Mouse (Mus musculus): ENCODE measurements around the gene Zfp422.
A peak's percentile ranks its signal among the peaks of the same experiment; 100 is the strongest.

Gene Zfp422

GRCm38 (mm10) chr6:116628539-116629171 is at the start of gene Zfp422:
Gene Zfp422 (minus strand): TSS chr6:116628999.
- peak; percentile 43 to 63 for DNase-seq (ENCODE audit: low read depth in 2 of 2, low spot score in 2 of 2)

GRCm38 (mm10) chr6:116677321-116677720 is 48.5 kb upstream of the Zfp422 start:
- DNase-seq (ENCODE audit: low read depth in 2 of 2, low spot score in 2 of 2): no peak

GRCm38 (mm10) chr6:116676355-116676913 is 47.6 kb upstream of the Zfp422 start:
- no peak for DNase-seq (ENCODE audit: low read depth in 2 of 2, low spot score in 2 of 2)

GRCm38 (mm10) chr6:116674283-116674886 is 45.6 kb upstream of the Zfp422 start:
- DNase-seq (ENCODE audit: low read depth in 2 of 2, low spot score in 2 of 2): no peak

DNA sequence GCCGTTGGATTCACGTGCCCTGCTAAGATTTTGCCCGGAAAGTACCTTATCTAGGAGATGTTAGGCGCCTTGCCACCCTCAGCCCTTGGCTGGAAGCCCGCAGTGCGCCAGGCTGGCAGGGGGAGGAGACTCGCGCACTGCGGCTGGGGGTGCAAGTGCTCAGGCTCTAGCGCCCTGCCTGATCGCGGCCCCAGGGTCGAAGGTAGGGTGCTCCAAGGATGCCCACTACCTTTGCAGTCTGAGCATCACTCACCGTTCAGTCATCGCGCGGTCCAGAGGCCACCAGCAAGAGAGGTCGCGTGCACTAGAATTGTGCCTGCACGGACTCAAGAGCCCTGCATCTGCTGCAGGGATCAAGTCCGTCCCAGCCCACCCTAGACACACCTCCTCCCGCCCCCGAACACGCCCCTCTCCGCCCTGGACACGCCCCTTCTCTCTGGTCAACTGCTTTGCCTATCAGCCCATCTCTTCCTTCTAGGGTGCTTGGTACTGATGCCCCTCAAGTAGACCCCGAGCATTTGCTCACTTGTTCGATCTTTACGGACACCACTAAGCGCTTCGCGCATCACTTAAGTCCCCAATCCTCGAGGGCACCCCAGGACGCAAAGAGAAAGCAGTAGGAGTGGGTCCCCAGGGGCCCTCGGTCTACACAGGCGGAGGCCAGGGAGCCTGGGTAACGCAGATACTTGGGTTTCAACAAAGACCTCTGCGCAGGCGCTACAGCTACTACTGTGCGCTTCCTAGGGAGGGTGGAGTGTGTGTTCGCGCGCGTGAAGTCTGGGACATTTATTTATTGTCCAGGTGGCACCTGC is 44.9 kb upstream of the Zfp422 start, which contains the start of gene Rassf4:
Rassf4 (minus strand) TSS at position 482 of the 812 bp plus-strand sequence.
- peak; percentile 18 to 38 for DNase-seq (ENCODE audit: low read depth in 2 of 2, low spot score in 2 of 2)

DNA sequence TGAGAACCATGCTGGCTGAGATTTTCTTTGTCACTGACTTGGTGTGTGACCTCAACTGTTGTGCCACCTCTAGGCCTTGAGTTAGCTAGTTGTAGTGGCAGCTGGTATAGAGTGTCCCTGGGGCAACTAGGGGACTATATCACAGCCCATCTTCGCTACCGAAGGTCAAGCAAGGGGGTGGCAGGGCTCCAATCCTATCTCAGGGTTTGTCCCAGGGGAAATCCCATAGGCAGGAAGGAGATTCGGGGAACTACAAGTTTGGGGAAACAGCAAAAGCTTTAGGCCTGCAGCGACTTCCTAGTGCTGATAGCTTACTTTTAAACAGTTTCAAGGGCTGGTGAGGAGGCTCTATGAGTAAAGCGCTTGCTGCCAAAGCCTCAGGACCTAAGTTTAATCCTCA is 43.5 kb upstream of the Zfp422 start:
- no peak for DNase-seq (ENCODE audit: low read depth in 2 of 2, low spot score in 2 of 2)

DNA sequence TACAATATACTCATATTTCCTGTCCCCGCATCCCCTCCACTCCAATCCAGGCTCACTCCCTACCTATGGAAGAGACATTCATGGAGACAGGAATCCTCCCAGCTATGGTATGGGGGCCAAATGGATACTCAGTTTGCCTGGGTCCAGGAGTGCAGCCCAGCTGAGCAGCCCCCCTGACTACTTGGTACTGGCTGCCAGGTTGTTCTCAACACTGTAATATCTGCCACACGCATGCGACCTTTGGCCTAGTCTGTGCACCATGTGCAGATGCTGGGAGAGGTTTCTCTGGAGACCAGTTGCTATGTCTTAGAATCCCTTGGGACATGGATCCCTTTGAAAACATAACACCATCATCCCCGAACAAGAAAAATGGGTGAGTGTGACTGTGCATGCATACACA is 43.0 kb upstream of the Zfp422 start:
- no peak for DNase-seq (ENCODE audit: low read depth in 2 of 2, low spot score in 2 of 2)

DNA sequence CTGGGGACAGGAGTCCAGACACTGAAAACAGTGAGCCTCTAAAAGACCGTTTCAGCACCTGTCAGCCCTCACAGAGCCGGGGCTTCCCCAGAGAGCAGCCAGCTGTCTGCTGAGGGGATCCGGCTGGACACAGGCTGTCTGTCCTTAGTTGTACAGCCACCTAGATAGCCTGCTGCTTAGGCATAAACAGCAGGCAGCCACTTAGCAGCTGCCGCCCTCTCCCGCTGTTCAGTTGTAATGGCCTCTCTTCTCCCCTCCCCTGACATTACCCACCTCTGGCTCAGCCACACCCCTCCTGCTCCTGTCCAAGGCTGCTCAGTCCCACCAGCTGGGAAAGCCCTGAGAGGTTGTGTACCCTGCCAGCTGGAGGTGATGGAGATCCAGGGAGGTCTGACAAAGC is 42.2 kb upstream of the Zfp422 start:
- DNase-seq (ENCODE audit: low read depth in 2 of 2, low spot score in 2 of 2): no peak

DNA sequence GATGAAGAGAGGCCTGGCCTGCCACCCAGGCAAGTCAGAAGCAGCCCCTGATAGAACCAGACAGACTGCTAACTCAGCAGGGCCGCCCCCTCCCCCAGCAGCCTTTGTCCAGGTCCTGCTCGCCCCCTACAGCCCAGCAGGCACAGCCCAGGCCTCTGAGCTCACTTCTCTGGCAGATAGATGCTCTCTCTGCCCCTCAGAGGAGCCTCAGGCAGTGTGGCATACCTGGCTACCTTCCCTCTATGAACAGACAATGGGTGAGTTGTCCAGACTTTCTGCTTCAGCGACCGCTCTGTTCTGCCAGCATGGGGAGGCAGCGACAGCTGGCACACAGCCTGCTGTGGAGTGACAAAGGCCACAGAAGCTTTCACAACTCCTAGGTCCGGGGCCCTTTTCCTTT is 41.3 kb upstream of the Zfp422 start:
- DNase-seq (ENCODE audit: low read depth in 2 of 2, low spot score in 2 of 2): no peak

- DNase-seq (ENCODE audit: low read depth in 2 of 2, low spot score in 2 of 2): no peak
These were observed 40.1 kb upstream of the Zfp422 start for GRCm38 (mm10) chr6:116668682-116669470.

GRCm38 (mm10) chr6:116667382-116667781 is 38.6 kb upstream of the Zfp422 start:
- no peak for DNase-seq (ENCODE audit: low read depth in 2 of 2, low spot score in 2 of 2)

- DNase-seq (ENCODE audit: low read depth in 2 of 2, low spot score in 2 of 2): no peak
These were observed 38.1 kb upstream of the Zfp422 start for GRCm38 (mm10) chr6:116666892-116667291.

DNA sequence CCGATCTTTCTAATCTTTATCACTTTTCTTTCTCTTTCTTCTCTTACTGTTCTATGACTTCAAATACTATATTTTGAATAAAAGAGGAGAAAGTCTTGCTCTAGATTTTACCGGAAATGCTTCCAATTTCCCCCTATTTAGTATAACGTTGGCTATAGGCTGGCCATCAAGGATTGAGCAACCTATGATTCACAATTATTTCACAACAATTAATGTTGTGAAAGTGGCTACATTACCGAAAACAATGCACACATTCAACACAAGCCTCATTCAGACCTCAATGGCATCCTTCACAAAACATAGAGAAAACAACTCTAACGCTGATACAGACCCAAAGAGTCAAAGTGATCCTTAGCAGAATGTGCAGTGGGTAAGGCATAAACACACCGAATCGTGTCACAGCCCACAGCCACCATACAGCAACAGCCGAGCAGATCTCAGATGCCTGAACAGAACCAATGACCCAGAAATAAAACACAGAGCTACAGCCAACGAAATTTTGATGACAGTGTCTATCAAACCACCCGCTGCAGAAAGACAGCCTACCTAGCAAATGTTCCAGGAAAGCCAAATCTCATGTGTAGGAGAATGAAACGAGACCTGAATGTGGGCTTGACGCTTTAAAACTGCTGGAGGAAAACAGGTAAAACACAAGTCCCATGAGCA is 37.4 kb upstream of the Zfp422 start:
- DNase-seq (ENCODE audit: low read depth in 2 of 2, low spot score in 2 of 2): no peak

DNA sequence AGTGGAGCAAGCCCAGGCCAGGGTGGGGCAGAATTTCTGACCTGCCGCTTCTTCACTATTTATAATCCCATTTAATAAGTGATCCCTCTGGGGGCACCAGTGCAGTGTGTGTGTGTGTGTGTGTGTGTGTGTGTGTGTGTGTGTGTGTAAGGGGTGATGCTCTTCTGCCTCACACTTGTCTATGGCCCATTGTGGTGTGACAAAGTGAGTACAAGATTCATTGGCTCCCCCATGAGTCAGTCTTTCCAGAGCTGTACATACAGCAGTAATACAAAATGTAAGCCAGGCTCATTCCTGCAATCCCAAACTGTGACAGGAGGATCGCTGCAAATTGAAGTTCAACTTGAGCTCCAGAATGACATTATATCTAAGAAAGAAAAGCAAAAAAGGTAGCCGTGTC is 36.0 kb upstream of the Zfp422 start:
- DNase-seq (ENCODE audit: low read depth in 2 of 2, low spot score in 2 of 2): no peak

- DNase-seq (ENCODE audit: low read depth in 2 of 2, low spot score in 2 of 2): no peak
These were observed 35.2 kb upstream of the Zfp422 start for GRCm38 (mm10) chr6:116664031-116664430.

- no peak for DNase-seq (ENCODE audit: low read depth in 2 of 2, low spot score in 2 of 2)
These were observed 34.6 kb upstream of the Zfp422 start for GRCm38 (mm10) chr6:116663364-116663763.

- peak in 1 of 2 experiments; percentile 11 for DNase-seq (ENCODE audit: low read depth in 2 of 2, low spot score in 2 of 2)
These were observed 25.1 kb upstream of the Zfp422 start for GRCm38 (mm10) chr6:116653684-116654454.

DNA sequence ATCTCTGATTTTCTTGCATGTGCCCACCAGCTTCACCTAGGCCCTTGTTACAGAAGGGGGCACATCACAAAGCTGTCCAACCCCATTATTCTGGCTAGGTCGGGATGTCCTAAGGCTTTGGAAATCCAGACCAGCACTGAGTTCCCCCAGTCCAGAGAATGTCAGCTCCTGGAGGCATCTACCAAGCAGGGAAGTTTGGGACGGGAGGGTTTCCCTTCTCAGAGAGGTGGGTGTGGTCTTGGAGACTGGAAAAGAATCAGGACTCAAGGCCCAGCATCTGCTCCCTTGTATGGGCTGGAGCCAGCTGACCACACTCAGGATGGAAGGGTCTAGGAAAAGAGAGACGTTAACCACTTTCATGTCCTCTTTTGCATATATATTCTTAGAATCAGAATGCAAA is 24.4 kb upstream of the Zfp422 start:
- DNase-seq (ENCODE audit: low read depth in 2 of 2, low spot score in 2 of 2): no peak

DNA sequence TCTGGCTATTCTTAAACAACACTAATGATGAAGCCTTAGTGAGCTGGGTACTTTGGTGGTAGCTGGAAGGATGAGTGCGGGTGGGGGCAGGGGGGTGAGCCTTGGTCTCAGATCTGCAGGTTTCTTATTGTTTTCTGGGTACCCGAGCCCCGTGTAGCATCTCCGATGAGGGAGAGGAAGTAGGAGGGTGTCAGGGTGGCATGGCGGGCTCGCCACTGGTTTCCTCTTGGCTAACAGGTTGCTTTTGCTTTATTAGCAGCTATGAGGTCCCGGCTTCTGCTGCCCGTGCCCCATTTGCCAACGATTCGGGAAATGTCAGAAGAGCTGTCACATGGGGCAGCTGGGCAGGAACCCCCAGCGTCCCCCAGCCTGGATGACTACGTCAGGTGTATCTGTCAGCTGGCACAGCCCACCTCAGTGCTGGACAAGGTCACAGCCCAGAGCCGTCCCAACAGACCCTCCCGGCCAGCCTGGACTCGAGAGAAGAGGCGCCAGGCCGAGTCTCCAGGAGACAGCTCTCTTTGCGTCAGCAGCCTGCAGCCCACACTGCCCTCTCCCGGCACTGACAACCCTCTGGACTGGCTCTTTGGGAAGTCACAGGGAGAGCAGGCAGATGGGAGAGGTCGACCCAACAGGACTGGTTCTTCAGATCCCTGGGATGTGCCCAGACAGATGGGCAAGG is 22.8 kb upstream of the Zfp422 start:
- no peak for DNase-seq (ENCODE audit: low read depth in 2 of 2, low spot score in 2 of 2)
